ENCODE assay signal across 14 mouse cellular contexts in genomic region chr7:112472708-112473281, GRCm38 (mm10). TPM values are rescaled to one million over a fixed set of nuclear protein-coding genes. Genes with fewer than 3 reads are reported as not detected.
DNase-seq lines count a peak whose midpoint lies in the region; ATAC-seq lines count a peak whose summit lies in the region.
"Had no signal": no experiment of that assay in that cellular context is flagged by ENCODE, and none has a peak within 500 bp of the region (broad histone marks: within the 10 kb centered on the region; RNA-seq: fewer than 3 reads in every experiment).

No protein-coding gene starts in this region.

- H3K27ac ChIP-seq in hindbrain, embryonic 10.5 days = 0 out of 2 replicates have a peak overlapping the region, but pooled peaks have one; percentile 60
- H3K27ac ChIP-seq in hindbrain, embryonic 16.5 days (ENCODE audit: low read depth, low read length) = no peak overlapping the region
- peak overlapping the region; percentile 75 for H3K27ac ChIP-seq in embryonic facial prominence, embryonic 13.5 days
- peak overlapping the region; percentile 12 for H3K27ac ChIP-seq in limb, embryonic 15.5 days
- H3K27ac ChIP-seq: liver, embryonic 15.5 days had no signal

- peaks cover 47% of the 10 kb centered on the region for H3K4me1 ChIP-seq in hindbrain, embryonic 10.5 days (replicated peaks)
- peaks cover 5% of the 10 kb centered on the region for H3K4me1 ChIP-seq in hindbrain, embryonic 16.5 days (ENCODE audit: control insufficient read depth, insufficient read depth, low read depth, low read length)
- H3K4me1 ChIP-seq in embryonic facial prominence, embryonic 13.5 days = peaks cover 62% of the 10 kb centered on the region
- peaks cover 49% of the 10 kb centered on the region for H3K4me1 ChIP-seq in limb, embryonic 15.5 days
- H3K4me1 ChIP-seq: liver, embryonic 15.5 days had no signal

- ATAC-seq in hindbrain, embryonic 16.5 days = no peak
- ATAC-seq in embryonic facial prominence, embryonic 13.5 days (ENCODE audit: insufficient number of reproducible peaks, insufficient read depth, low FRiP score, low TSS enrichment, low read depth) = 0 out of 2 replicates have a peak, but pooled peaks have one; percentile 33
- ATAC-seq in limb, embryonic 15.5 days (ENCODE audit: insufficient number of reproducible peaks, low FRiP score, low TSS enrichment, low read depth) = no peak
- ATAC-seq in CD4-positive, CD25-positive, alpha-beta regulatory T cell, adult 4 months = no peak
- ATAC-seq in megakaryocyte, adult 5-6 weeks (ENCODE audit: poor library complexity, severe bottlenecking) = no peak
- ATAC-seq: inflammation-experienced regulatory T-cells, adult 6 months had no signal

- H3K4me3 ChIP-seq in hindbrain, embryonic 10.5 days = no peak overlapping the region
- no peak overlapping the region for H3K4me3 ChIP-seq in hindbrain, embryonic 16.5 days (ENCODE audit: low read length)
- H3K4me3 ChIP-seq in embryonic facial prominence, embryonic 13.5 days = no peak overlapping the region
- H3K4me3 ChIP-seq in limb, embryonic 15.5 days = no peak overlapping the region
- H3K4me3 ChIP-seq: liver, embryonic 15.5 days had no signal

- H3K9me3 ChIP-seq in hindbrain, embryonic 10.5 days = no peaks in the 10 kb centered on the region
- H3K9me3 ChIP-seq in hindbrain, embryonic 16.5 days (ENCODE audit: control insufficient read depth, low read length) = no peaks in the 10 kb centered on the region
- no peaks in the 10 kb centered on the region for H3K9me3 ChIP-seq in embryonic facial prominence, embryonic 13.5 days
- H3K9me3 ChIP-seq in limb, embryonic 15.5 days = no peaks in the 10 kb centered on the region
- H3K9me3 ChIP-seq: liver, embryonic 15.5 days had no signal

- no peaks in the 10 kb centered on the region for H3K36me3 ChIP-seq in hindbrain, embryonic 10.5 days
- no peaks in the 10 kb centered on the region for H3K36me3 ChIP-seq in hindbrain, embryonic 16.5 days (ENCODE audit: control insufficient read depth, insufficient read depth, low read length)
- H3K36me3 ChIP-seq in embryonic facial prominence, embryonic 13.5 days = no peaks in the 10 kb centered on the region
- no peaks in the 10 kb centered on the region for H3K36me3 ChIP-seq in limb, embryonic 15.5 days
- H3K36me3 ChIP-seq: liver, embryonic 15.5 days had no signal

- no peak overlapping the region for H3K4me2 ChIP-seq in hindbrain, embryonic 16.5 days (ENCODE audit: low read length)
- H3K4me2 ChIP-seq in embryonic facial prominence, embryonic 13.5 days = peak overlapping the region; percentile 11; the same call in 1 of the 2 replicates
- H3K4me2 ChIP-seq in limb, embryonic 15.5 days = no peak overlapping the region
- H3K4me2 ChIP-seq: liver, embryonic 15.5 days had no signal

- WGBS in hindbrain, embryonic 10.5 days = 51% methylated on average over 9 of the region's 9 CpGs
- WGBS in hindbrain, embryonic 16.5 days = 72% methylated on average over 9 of the region's 9 CpGs
- WGBS in embryonic facial prominence, embryonic 13.5 days = 38% methylated on average over 9 of the region's 9 CpGs
- WGBS in limb, embryonic 15.5 days = 57% methylated on average over 9 of the region's 9 CpGs

- no peaks in the 10 kb centered on the region for H3K27me3 ChIP-seq in hindbrain, embryonic 10.5 days (ENCODE audit: insufficient read depth, poor library complexity, severe bottlenecking)
- H3K27me3 ChIP-seq in hindbrain, embryonic 16.5 days (replicated peaks; ENCODE audit: control insufficient read depth, insufficient read depth, low read length) = no peaks in the 10 kb centered on the region
- no peaks in the 10 kb centered on the region for H3K27me3 ChIP-seq in embryonic facial prominence, embryonic 13.5 days
- H3K27me3 ChIP-seq in limb, embryonic 15.5 days = no peaks in the 10 kb centered on the region
- H3K27me3 ChIP-seq: liver, embryonic 15.5 days had no signal

- no peak overlapping the region for H3K9ac ChIP-seq in hindbrain, embryonic 16.5 days (ENCODE audit: low read depth, low read length)
- H3K9ac ChIP-seq in embryonic facial prominence, embryonic 13.5 days = no peak overlapping the region
- H3K9ac ChIP-seq in limb, embryonic 15.5 days = no peak overlapping the region
- H3K9ac ChIP-seq: liver, embryonic 15.5 days had no signal

- DNase-seq in hindbrain, embryonic 10.5 days (ENCODE audit: low spot score) = no peak
- peak; percentile 35 for DNase-seq in Muller cell, postnatal 12 days (ENCODE audit: inconsistent ontology term)
- DNase-seq: heart, postnatal 14 days; spleen, adult 18-20 months had no signal

RNA-seq across cellular contexts. Expression of gene Parva, which starts 45.5 kb away (rescaled TPM):
- polyA plus RNA-seq in hindbrain, embryonic 10.5 days (2016; fragmentation: Nextera tagmentation; extraction: Ambion mirVana) = 46.9 and 54.5 TPM in 2 replicates
- polyA plus RNA-seq in hindbrain, embryonic 16.5 days (2015; fragmentation: Nextera tagmentation; extraction: Ambion mirVana) = 28.5 and 34.3 TPM in 2 replicates
- polyA plus RNA-seq in embryonic facial prominence, embryonic 13.5 days (2015; fragmentation: Nextera tagmentation; extraction: Ambion mirVana) = 89.1 and 104 TPM in 2 replicates
- polyA plus RNA-seq in limb, embryonic 15.5 days (2015; fragmentation: Nextera tagmentation; extraction: Ambion mirVana) = 89.9 and 95.9 TPM in 2 replicates
- not detected for polyA plus RNA-seq in CD4-positive, CD25-positive, alpha-beta regulatory T cell, adult 4 months (2017; shearing (Covaris generic))
- not detected in 2 replicates for total RNA-seq in megakaryocyte, adult 5-6 weeks (2015)
- not detected in 2 replicates for total RNA-seq in megakaryocyte, adult 5-6 weeks (2017)
- total RNA-seq: granulocyte monocyte progenitor cell, adult 5-6 weeks; megakaryocyte progenitor cell, adult 5-6 weeks; MEL had no signal
- polyA plus RNA-seq: inflammation-experienced regulatory T-cells, adult 6 months had no signal

Comparison
In these comparisons a context has a peak if more than half of its experiments do, and no peak if none do; other contexts are left out.
1. RNA of gene Parva, which starts 45.5 kb away (polyA plus RNA-seq): 89.9 to 95.9 TPM in limb, embryonic 15.5 days, 89.1 to 104 TPM in embryonic facial prominence, embryonic 13.5 days, 46.9 to 54.5 TPM in hindbrain, embryonic 10.5 days and 28.5 to 34.3 TPM in hindbrain, embryonic 16.5 days; not detected in CD4-positive, CD25-positive, alpha-beta regulatory T cell, adult 4 months; every median in the first group is over 10 times any median in the second.